Mouse (Mus musculus) bone marrow macrophage, adult 2 months (primary cell): ENCODE measurements at regions not wholly inside any gene's neighbourhood (a gene's known extent, or its start where the extent isn't known, plus 50 kb on each side); places are given as distances from the start of the nearest gene placed in this dataset.

Experiments
- H3K27ac ChIP-seq: 2 replicates; pipeline ENCODE4 v1.5.1; 2012; ENCODE audit warnings: low read depth, low read length; ENCODE audit not compliant: insufficient read depth
- H3K4me1 ChIP-seq: 2 replicates; pipeline ENCODE4 v1.6.1; 2012; ENCODE audit warnings: low read length; ENCODE audit not compliant: control insufficient read depth, insufficient read depth
- H3K4me3 ChIP-seq: 2 replicates; pipeline ENCODE4 v1.5.1; 2012; ENCODE audit warnings: mild to moderate bottlenecking, low read length, moderate library complexity; ENCODE audit not compliant: insufficient read depth
- CTCF ChIP-seq: IDR thresholded peaks from 2 replicates; pipeline ENCODE4 v1.5.1; 2012; ENCODE audit warnings: low read depth, mild to moderate bottlenecking, low read length, moderate library complexity
- POLR2A ChIP-seq: IDR thresholded peaks from 2 replicates; pipeline ENCODE4 v1.6.1; 2012; ENCODE audit warnings: mild to moderate bottlenecking, low read depth, low read length, borderline replicate concordance

- no peak for TF ChIP-seq POLR2A
- H3K4me3 ChIP-seq, result no peak overlapping the region
- H3K4me1 ChIP-seq, result no peaks in the 10 kb centered on the region
- H3K27ac ChIP-seq, result no peak overlapping the region
Measured at GRCm38 (mm10) chr7:136556436-136556835, 338.0 kb upstream of the Mgmt start.

GRCm38 (mm10) chr7:136559536-136559935 lies 334.9 kb upstream of the Mgmt start:
- Histone ChIP-seq H3K4me3 (no peak overlapping the region), H3K4me1 (no peaks in the 10 kb centered on the region), H3K27ac (no peak overlapping the region)
- no peak for TF ChIP-seq POLR2A
- no peak for TF ChIP-seq CTCF

DNA sequence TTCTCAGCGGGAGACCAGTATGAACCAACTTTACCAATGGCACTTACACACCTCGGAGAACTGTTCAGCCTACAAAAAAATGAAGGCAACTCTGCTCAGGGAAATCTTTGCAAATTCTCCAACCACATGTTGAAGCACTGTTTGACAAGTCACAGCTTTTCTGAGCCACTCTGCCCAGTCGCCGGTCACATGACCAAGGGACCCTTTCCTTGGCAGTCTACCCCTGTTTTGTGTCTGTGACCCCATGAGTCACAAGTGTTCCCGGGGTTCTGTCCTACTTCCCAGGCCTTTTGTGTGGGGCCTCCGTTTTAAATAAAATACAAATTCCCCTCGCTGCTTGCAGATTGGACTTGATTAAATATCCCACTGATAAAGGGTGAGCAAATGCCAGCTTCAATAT lies 323.5 kb upstream of the Mgmt start:
- no peaks in the 10 kb centered on the region for H3K4me1 ChIP-seq

DNA sequence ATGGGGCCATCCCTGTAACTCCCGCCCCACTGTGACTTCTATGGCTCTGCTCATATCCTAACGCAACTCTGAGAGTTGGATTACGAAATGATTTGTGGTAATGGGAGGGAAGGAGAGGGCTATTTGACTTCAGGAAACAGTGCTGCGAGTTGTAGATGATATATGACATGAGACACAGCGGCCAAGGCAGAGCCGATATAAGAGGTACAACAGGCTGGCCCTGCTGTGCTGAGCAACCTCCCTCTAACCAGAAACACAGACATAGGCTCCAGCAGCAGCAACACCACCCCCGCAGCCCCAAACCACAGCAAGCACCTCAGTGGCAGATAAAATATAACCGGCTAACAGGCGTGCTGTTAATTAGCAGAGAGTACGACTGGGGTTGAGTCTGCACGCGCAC lies 312.5 kb upstream of the Mgmt start:
- TF ChIP-seq POLR2A (no peak), CTCF (no peak)
- Histone ChIP-seq H3K27ac (no peak overlapping the region), H3K4me3 (no peak overlapping the region), H3K4me1 (no peaks in the 10 kb centered on the region)

More for the DNA sequence above, 323.5 kb upstream of the Mgmt start:
- TF ChIP-seq POLR2A (no peak), CTCF (no peak)
- no peak overlapping the region for H3K27ac ChIP-seq
- H3K4me3 ChIP-seq, result no peak overlapping the region

GRCm38 (mm10) chr7:136584361-136584760 lies 310.1 kb upstream of the Mgmt start:
- Histone ChIP-seq H3K4me3 (no peak overlapping the region), H3K4me1 (no peaks in the 10 kb centered on the region), H3K27ac (no peak overlapping the region)
- TF ChIP-seq POLR2A (no peak), CTCF (no peak)

DNA sequence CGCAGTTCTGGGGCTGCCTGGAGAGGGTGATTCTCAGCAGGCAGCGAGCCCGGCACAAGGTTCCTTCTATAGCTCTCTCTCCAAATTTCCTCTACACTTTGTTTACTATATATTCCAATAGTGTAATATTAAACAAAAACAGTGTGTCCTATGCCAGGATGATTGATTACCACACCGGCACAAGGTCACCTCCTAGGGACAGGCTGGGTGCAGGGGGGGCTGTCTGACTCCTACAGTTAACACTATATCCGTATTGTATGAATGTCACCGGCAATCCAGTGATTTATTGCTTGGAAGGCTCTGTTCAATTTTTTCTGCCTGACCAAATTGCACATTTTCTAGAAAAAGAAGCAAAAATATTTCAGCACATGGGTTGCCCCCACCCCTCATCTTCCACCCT lies 305.9 kb upstream of the Mgmt start:
- Histone ChIP-seq H3K4me1 (no peaks in the 10 kb centered on the region), H3K27ac (no peak overlapping the region)
- TF ChIP-seq CTCF (no peak), POLR2A (no peak)

GRCm38 (mm10) chr7:136590947-136591346 lies 303.5 kb upstream of the Mgmt start:
- Histone ChIP-seq H3K27ac (no peak overlapping the region), H3K4me3 (no peak overlapping the region), H3K4me1 (no peaks in the 10 kb centered on the region)
- TF ChIP-seq POLR2A (no peak), CTCF (no peak)

More for the DNA sequence above, 305.9 kb upstream of the Mgmt start:
- no peak overlapping the region for H3K4me3 ChIP-seq

GRCm38 (mm10) chr7:136607278-136608120 lies 286.9 kb upstream of the Mgmt start:
- Histone ChIP-seq H3K27ac (no peak overlapping the region), H3K4me1 (no peaks in the 10 kb centered on the region)
- no peak for TF ChIP-seq POLR2A

GRCm38 (mm10) chr7:136613496-136613895 lies 280.9 kb upstream of the Mgmt start:
- H3K4me1 ChIP-seq, result no peaks in the 10 kb centered on the region
- no peak for TF ChIP-seq POLR2A
- no peak for TF ChIP-seq CTCF
- H3K4me3 ChIP-seq, result no peak overlapping the region
- no peak overlapping the region for H3K27ac ChIP-seq

More at GRCm38 (mm10) chr7:136607278-136608120, 286.9 kb upstream of the Mgmt start:
- no peak overlapping the region for H3K4me3 ChIP-seq

DNA sequence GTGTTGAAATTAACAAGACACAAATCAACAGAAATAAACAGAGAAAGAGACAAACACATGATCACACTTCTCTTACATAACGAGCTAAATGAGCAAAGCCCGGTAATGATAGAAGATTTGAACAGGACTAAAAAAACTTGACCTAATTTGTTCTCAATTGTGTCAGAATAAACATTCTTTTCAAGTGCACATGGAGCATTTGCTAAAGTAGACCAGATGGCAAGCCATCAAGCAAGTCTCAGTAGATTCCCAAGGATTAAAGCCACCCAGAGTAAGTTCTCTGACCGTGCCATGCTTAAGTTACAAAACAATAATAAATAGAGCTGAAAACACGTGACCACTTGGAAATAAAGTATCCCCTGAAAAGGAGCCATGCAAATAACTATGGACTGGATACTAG lies 269.9 kb upstream of the Mgmt start:
- no peaks in the 10 kb centered on the region for H3K4me1 ChIP-seq
- TF ChIP-seq CTCF, result no peak
- TF ChIP-seq POLR2A, result no peak
- no peak overlapping the region for H3K27ac ChIP-seq
- no peak overlapping the region for H3K4me3 ChIP-seq
